Mouse (Mus musculus) erythroblast, embryonic 14.5 days (primary cell): ENCODE measurements around the gene Grik2.

Experiments
- GATA1 ChIP-seq: IDR thresholded peaks from 2 replicates; pipeline ENCODE4 v1.6.1; 2012; ENCODE audit warnings: low read length, inconsistent platforms, mixed read lengths
- TAL1 ChIP-seq: IDR thresholded peaks from 3 replicates; pipeline ENCODE4 v1.6.1; 2012; ENCODE audit warnings: low read length, inconsistent platforms, mixed read lengths

DNA sequence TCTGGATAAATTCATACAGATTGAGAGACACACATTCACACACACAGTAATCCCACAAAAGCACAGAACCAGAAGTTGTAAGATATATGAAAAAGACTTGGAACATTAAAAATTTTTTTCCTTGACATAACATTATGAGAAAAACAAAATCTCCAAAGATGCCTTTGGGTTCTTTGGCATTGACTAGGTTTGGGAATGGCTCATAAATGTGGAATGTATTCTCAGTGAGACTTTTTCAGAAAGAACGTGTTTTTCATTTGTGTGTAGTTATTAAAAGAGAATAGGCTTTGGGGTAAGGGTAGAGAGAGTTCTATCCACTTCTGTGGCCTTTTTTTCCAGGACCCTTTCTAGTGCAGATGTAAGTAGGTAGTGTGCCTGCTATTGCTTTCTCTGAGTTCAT lies 597.3 kb downstream of the Grik2 start:
- TF ChIP-seq GATA1 (no peak), TAL1 (no peak)
